Mouse (Mus musculus) liver, embryonic 14.5 days (tissue): ENCODE results near the gene Cfap43. TPM values are rescaled to one million over a fixed set of nuclear protein-coding genes. Genes with fewer than 3 reads are reported as not detected.
A peak's percentile ranks its signal among the peaks of the same experiment; 100 is the strongest.

Experiments used
- ATAC-seq: fragments of 200-750 bp; cut with Nextera tagmentation; 2 replicates; pipeline ENCODE4 v1.8.0; 2017; ENCODE audit warnings: moderate number of reproducible peaks, mild to moderate bottlenecking, moderate library complexity; ENCODE audit not compliant: insufficient read depth
- DNase-seq, 3 experiments: peaks; one replicate each; pipeline ENCODE4 v3.0.0-alpha.2; 2012 to 2013; ENCODE audit warnings: low read depth in 3 of 3, low spot score in 3 of 3
- H3K27ac ChIP-seq: fragments of 300-500 bp; sonication (generic); 2 replicates; pipeline ENCODE4 v1.5.1; 2014; ENCODE audit warnings: moderate library complexity, mild to moderate bottlenecking, control low read depth, inconsistent platforms
- H3K27me3 ChIP-seq: fragments of 300-500 bp; sonication (generic); 2 replicates; pipeline ENCODE4 v1.6.1; 2014; ENCODE audit warnings: mild to moderate bottlenecking, low read length, moderate library complexity; ENCODE audit not compliant: control insufficient read depth, insufficient read depth
- H3K36me3 ChIP-seq: fragments of 300-500 bp; sonication (generic); replicated peaks from 2 replicates; pipeline ENCODE4 v1.6.1; 2014; ENCODE audit warnings: low read depth; ENCODE audit not compliant: control insufficient read depth, insufficient read depth
- H3K4me1 ChIP-seq, 2 experiments: fragments of 200-500 bp in 1 of 2; fragments of 300-500 bp in 1 of 2; sonication (generic) in 1 of 2; replicated peaks; 2 replicates each; pipeline ENCODE4 v1.6.1; 2012 to 2014; ENCODE audit warnings: antibody characterized with exemption in 1 of 2, inconsistent platforms in 1 of 2, low read length in 1 of 2; ENCODE audit not compliant: control insufficient read depth in 2 of 2, insufficient read depth in 2 of 2
- H3K4me2 ChIP-seq: fragments of 300-500 bp; sonication (generic); 2 replicates; pipeline ENCODE4 v1.6.1; 2014; ENCODE audit warnings: low read depth, mild to moderate bottlenecking, control low read depth, moderate library complexity
- H3K4me3 ChIP-seq, 2 experiments: fragments of 200-500 bp in 1 of 2; fragments of 300-500 bp in 1 of 2; sonication (generic) in 1 of 2; 2 replicates each; pipeline ENCODE4 v1.5.1; 2012 to 2014; ENCODE audit warnings: low read depth in 2 of 2, low read length in 2 of 2, mild to moderate bottlenecking in 2 of 2, control low read depth in 1 of 2, inconsistent platforms in 1 of 2, moderate library complexity in 1 of 2; ENCODE audit not compliant: insufficient read depth in 1 of 2
- H3K9ac ChIP-seq: fragments of 300-500 bp; sonication (generic); replicated peaks from 2 replicates; pipeline ENCODE4 v1.6.1; 2014; ENCODE audit warnings: mild to moderate bottlenecking, control low read depth, moderate library complexity
- H3K9me3 ChIP-seq: fragments of 300-500 bp; sonication (generic); 2 replicates; pipeline ENCODE4 v1.6.1; 2016; ENCODE audit warnings: low read length, mixed read lengths; ENCODE audit not compliant: control insufficient read depth
- CTCF ChIP-seq: IDR thresholded peaks from 2 replicates; pipeline ENCODE4 v1.5.1; 2016; ENCODE audit warnings: antibody characterized with exemption, low read depth, control low read depth
- EP300 ChIP-seq: IDR thresholded peaks from 2 replicates; pipeline ENCODE4 v1.6.1; 2016; ENCODE audit warnings: antibody characterized with exemption, low read depth
- WGBS: fragments of 180-500 bp; shearing (Covaris S2); extraction: QIAGEN DNeasy Blood & Tissue Kit; methylation state at CpG from one replicate; pipeline ENCODE4 v1.1.7; 2014; ENCODE audit not compliant: insufficient replicate concordance; 5-methylcytosine and 5-hydroxymethylcytosine counted together
- polyA plus RNA-seq, 2 experiments: library from polyadenylated mRNA; depleted of rRNA in 1 of 2; stranded (reverse) in 1 of 2; unstranded in 1 of 2; fragments of >200 nt; fragmentation: Nextera tagmentation in 1 of 2; extraction: Ambion mirVana in 1 of 2; gene quantifications; 2 replicates each; pipeline versions ENCODE4 v1.2.1 to v1.2.3; 2012 to 2014

Cfap43 gene
- polyA plus RNA-seq, 2 experiments, result 0.05 TPM; not detected in 1

DNA sequence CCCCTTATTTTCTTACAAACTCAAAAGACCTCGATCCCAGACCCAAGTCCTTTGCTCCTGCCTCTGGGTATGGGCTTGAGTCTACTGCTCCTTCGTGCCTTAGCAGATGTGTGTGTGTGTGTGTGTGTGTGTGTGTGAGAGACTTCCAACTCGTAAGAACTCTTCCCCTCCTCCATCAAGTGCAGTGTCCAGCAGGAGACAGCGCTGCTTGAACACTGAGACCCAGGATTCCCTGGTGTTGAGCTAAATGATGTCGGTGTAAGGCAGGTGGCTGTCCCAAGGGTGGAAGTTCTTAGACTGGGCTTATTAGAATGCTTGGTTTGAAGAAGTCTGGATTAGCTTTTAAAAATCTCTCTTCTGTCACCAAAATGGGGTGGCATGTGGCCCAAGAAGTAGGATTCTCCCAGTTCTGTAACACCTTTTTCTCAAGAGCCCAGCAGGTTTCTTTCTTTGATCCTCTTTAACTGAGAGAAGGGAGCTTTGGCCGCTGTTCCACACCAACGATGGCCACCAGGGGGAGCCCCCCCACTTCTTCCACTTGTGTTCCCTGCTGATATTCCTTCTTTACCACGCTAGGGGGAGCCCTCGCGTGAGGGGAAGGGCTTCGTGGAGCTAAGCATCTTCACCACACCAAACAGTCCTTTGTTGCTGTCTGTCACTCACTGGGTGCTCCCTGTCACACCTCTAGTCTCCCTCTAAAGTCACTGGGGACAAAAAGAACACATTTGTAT, 36.8 kb downstream of the Cfap43 start:
- no peak overlapping the region for H3K9ac ChIP-seq
- peak; percentile 65; the same call in 1 of the 2 replicates for ATAC-seq
- no peak overlapping the region for H3K4me3 ChIP-seq
- peak; percentile 62 to 70 (median 67) for DNase-seq
- H3K27ac ChIP-seq, result no peak overlapping the region
- no peaks in the 10 kb centered on the region for H3K27me3 ChIP-seq
- no peak overlapping the region for H3K4me2 ChIP-seq
- no peaks in the 10 kb centered on the region for H3K4me1 ChIP-seq
- TF ChIP-seq CTCF (peak; percentile 100), EP300 (no peak)
- H3K9me3 ChIP-seq, result no peaks in the 10 kb centered on the region
- no peaks in the 10 kb centered on the region for H3K36me3 ChIP-seq
- WGBS, result 16% methylated on average over 11 of the region's 11 CpGs

GRCm38 (mm10) chr19:47881538-47881937, 37.5 kb downstream of the Cfap43 start:
- TF ChIP-seq CTCF (no peak), EP300 (no peak)
- Histone ChIP-seq H3K4me1 (no peaks in the 10 kb centered on the region), H3K9ac (no peak overlapping the region), H3K4me2 (no peak overlapping the region), H3K4me3 (no peak overlapping the region), H3K9me3 (no peaks in the 10 kb centered on the region), H3K27me3 (no peaks in the 10 kb centered on the region; the same call in 1 of the 2 replicates), H3K27ac (no peak overlapping the region), H3K36me3 (no peaks in the 10 kb centered on the region)
- ATAC-seq (no peak), DNase-seq (no peak)
- WGBS, result 57% methylated on average over 7 of the region's 7 CpGs

DNA sequence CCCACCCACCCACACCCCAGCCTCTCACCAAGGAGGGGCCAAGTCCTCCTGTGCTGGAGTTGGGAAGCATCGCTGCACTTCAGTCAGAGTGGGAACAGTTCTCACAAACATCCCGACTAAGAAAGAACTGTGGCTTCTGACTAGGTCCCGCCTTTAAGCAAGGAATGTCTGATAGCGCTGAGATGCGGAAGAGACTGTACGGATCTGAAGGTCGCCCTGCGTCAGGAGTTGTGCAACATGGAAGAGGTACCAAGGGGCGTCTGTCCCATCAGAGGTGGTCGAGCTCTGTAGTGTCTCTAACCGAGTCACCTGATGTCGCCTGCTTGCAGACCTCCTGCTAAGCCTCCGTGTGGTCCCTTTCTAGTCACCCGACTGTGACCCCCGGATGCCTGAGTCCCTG, 42.8 kb downstream of the Cfap43 start:
- no peaks in the 10 kb centered on the region for H3K4me1 ChIP-seq
- no peak for ATAC-seq
- no peaks in the 10 kb centered on the region for H3K36me3 ChIP-seq
- H3K9me3 ChIP-seq, result no peaks in the 10 kb centered on the region
- no peak overlapping the region for H3K4me3 ChIP-seq
- H3K9ac ChIP-seq, result no peak overlapping the region
- no peak overlapping the region for H3K4me2 ChIP-seq
- 60% methylated on average over 15 of the region's 15 CpGs for WGBS
- no peak overlapping the region for H3K27ac ChIP-seq
- TF ChIP-seq EP300 (no peak), CTCF (no peak)
- DNase-seq, result no peak
- no peaks in the 10 kb centered on the region; the same call in 1 of the 2 replicates for H3K27me3 ChIP-seq

DNA sequence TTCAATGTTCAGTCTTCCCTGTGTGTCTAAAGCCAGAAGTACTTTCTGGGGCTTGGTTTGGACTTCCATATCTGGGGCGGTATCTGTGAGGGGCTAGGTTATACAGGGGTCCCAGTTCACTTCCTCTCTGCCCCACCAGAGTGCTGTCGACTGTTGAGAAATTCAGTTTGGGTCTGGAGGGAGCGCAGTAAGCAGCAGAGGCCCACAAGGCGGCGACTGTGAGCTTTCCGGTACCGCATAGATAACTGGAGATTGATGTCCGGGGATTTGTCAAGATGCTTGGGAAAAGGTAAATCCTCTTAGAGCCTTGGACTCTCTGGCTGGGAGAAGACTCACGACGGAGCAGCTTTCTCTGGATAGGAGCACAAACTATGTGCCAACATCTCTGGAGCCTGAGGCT, 47.6 kb downstream of the Cfap43 start:
- H3K27ac ChIP-seq, result no peak overlapping the region
- no peaks in the 10 kb centered on the region; the same call in 1 of the 2 replicates for H3K27me3 ChIP-seq
- no peak for TF ChIP-seq EP300
- peak; percentile 41 for TF ChIP-seq CTCF
- no peaks in the 10 kb centered on the region for H3K9me3 ChIP-seq
- H3K4me1 ChIP-seq, result no peaks in the 10 kb centered on the region
- ATAC-seq (no peak), DNase-seq (no peak)
- 26% methylated on average over 10 of the region's 10 CpGs for WGBS
- H3K4me3 ChIP-seq, result no peak overlapping the region
- H3K9ac ChIP-seq, result no peak overlapping the region
- no peaks in the 10 kb centered on the region for H3K36me3 ChIP-seq
- H3K4me2 ChIP-seq, result no peak overlapping the region

DNA sequence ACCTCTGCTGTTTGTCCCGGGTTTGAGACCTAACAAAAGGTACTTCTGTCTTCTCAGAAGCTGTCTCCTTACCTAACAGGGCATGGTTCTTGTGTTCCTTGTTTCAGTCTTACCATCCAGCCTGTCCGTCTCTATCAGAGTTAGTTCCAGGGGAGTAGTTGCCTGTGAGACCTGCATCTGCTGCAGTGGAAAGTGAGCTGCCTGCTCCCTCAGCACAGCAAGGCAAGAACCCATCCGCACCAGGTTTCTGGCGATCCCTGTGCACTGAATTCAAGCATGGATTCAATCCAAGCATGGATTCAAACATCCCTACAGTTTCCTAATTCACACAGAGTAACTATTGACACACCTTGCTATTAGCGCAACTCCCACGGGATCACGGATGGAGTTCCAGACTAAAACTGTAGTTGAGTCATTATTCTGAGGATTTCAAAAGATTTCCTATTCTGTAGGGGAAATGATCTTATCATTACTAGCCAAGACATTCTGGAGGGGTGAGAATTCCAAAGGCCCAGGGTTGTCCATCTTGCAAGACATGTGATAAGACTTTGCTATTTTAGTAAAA, 48.9 kb downstream of the Cfap43 start:
- Histone ChIP-seq H3K27ac (no peak overlapping the region), H3K4me2 (no peak overlapping the region), H3K36me3 (no peaks in the 10 kb centered on the region), H3K4me3 (no peak overlapping the region), H3K9me3 (no peaks in the 10 kb centered on the region), H3K27me3 (no peaks in the 10 kb centered on the region), H3K9ac (no peak overlapping the region), H3K4me1 (peaks cover 0 to 3% of the 10 kb centered on the region in 2 experiments; a peak in 3 of 4 replicates)
- 58% methylated on average over 7 of the region's 7 CpGs for WGBS
- ATAC-seq (no peak), DNase-seq (no peak)
- no peak for TF ChIP-seq EP300
- TF ChIP-seq CTCF, result no peak
